Mouse (Mus musculus): ENCODE measurements at regions not wholly inside any gene's neighbourhood (a gene's known extent, or its start where the extent isn't known, plus 50 kb on each side); places are given as distances from the start of the nearest gene placed in this dataset.
A peak's percentile ranks its signal among the peaks of the same experiment; 100 is the strongest.
"Not testable (repeated sequence)": the region's sequence is repeated elsewhere in the genome, so short reads cannot be mapped to it uniquely, and the experiment has no call there.

DNA sequence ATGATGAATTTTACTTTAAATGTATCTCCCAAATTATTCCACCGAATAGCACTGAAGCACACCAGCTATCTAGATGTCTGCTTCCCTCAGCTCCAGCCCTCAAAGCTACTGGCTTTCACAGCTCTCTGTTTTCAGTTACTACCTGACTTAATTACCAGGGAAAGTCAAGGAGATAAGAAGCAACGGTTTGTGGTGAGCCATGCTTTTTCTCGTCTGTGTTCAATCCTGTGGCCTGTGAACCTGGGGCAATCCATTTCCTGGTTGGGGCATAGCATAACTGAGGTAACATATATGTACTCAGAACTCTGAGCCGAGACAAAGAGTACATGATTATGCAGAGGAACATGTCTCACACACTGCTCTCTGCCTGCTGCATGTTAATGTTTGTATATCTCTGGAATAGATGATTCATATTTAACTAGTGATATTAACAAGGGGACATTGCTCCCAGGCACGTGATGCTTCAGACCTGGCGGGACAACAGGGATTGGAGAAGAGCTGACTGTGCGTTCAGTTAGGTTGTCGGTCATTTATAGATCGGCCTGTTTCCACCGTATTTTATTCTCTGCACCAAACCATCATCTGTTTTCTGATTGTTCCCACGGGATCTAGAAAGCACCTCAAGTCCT, 453.3 kb downstream of the Dad1 start:
- no peak for DNase-seq (ENCODE audit: low read depth)

DNA sequence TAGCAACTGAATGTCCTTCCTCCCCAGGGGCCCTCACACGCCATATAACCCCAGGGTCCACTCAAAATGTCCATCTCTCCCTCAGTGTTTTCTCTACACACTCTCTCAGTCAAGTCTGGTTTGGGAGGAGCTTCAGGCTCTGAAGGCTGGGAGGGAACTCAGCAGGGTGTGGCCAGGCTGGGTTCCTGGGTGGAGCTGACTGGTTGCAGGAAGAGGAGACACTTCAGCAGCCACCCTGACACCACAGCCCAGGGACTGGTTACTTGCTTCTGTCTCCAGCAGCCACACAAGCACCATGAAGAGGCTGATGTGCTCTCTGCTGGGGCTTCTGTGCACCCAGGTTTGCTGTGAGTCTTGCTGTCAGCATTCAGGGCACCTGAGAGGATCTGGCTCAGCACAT, 458.7 kb downstream of the Dad1 start:
- peak; percentile 15 for DNase-seq (ENCODE audit: low read depth)

DNA sequence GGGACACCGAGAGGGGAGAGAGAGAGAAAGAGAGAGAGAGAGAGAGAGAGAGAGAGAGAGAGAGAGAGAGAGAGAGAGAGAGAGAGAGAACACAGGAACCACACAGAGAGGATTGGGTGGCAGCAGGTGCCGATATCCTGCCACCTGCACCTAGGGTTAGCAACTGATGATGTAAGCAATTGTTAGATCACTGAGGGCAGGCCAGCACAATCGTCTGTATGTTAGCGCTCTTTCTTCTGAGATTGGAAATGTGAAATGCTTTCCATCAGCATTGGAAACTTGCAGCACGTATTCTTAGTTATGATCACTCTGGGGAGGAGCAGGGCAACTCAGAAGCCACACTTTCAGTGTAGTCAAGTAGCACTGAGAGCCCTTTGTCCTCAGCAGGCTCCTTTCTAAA, 459.4 kb downstream of the Dad1 start:
- no peak for DNase-seq (ENCODE audit: low read depth)

DNA sequence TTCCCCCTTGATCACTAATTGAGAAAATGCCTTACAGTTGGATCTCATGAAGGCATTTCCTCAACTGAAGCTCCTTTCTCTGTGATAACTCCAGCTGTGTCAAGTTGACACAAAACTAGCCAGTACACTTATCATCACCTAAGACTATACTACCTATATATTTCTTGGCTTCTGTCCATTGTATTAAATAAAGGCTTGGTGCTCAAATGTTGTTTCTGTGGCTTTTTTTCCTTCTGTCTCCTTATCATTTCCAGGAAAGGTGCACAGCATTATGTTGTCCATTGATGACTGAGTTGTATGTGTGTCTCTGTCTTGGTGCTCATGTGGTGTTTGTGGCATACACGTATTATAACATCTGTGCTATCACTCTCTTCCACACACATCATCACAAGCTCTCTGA, 461.5 kb downstream of the Dad1 start:
- DNase-seq (ENCODE audit: low read depth): not testable (repeated sequence)

DNA sequence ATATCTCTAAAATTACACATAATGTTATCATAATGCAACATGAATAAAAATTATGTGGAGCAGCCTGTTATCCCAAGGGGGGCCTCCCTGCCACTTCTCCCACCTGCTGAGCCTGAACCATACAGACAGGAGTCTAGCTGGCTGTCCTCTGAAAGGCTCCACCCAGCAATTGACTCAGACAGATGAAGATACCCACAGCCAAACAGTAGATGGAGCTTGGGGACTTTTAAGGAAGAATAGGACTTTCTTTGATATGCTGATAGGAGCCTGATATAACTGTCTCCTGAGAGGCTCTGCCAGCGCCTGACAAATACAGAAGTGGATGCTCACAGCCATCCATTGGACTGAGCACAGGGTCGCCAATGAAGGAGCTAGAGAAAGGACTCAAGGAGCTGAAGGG, 468.4 kb downstream of the Dad1 start:
- not testable (repeated sequence) for DNase-seq (ENCODE audit: low read depth)

DNA sequence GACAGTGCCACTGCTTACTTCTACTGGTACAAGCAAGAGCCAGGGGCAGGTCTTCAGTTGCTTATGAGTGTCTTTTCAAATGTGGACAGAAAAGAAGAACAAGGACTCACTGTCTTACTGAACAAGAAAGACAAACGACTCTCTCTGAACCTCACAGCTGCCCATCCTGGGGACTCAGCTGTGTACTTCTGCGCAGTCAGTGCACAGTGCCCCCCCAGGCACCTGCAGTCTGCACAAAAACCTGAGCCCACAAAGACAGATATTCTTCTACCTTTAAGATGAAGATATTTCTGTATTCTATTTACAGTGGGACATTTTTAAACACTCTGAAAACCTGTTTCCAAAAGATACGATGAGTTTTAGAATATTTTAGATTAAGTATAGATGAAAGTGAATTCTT, 476.5 kb downstream of the Dad1 start:
- no peak for DNase-seq (ENCODE audit: low read depth)

DNA sequence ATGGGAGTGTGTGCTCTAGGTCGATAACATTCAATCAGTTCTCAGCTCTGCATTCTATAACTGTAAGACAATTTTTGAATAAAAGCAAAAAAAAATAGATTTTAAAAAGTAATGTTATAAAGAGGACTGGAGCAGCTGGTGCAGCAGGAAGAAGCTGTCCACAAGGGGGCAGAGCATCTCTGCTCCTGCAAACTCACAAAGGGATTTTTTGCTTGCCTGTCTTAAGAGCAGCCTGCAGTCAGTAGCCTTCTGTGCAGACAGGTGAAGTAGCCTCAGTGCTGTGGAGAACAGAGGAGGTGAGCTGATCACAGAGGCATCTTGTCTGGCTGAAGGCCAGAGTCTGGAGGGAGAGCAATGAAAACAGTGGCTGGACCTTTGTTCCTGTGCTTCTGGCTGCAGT, 477.2 kb downstream of the Dad1 start:
- DNase-seq (ENCODE audit: low read depth): peak; percentile 25

DNA sequence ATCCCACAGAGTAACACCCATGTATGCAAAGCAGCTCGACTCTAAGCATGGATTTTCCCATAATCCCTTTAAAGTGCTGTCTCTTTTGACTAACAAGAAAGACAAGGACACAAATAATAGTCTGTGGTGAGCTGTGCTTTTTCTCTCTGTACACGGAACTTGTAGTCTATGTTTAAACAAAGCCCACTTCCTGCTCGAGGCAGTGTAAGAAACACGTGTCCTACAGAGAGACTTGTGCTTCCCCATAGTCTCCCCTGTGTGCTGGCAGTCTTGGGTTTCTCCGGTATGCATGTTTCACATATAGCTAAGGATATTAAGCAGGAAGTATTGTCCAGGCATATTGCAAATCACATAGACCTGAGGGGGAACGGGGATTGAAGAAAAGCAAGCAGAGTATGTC, 487.4 kb downstream of the Dad1 start:
- DNase-seq (ENCODE audit: low read depth): not testable (repeated sequence)

DNA sequence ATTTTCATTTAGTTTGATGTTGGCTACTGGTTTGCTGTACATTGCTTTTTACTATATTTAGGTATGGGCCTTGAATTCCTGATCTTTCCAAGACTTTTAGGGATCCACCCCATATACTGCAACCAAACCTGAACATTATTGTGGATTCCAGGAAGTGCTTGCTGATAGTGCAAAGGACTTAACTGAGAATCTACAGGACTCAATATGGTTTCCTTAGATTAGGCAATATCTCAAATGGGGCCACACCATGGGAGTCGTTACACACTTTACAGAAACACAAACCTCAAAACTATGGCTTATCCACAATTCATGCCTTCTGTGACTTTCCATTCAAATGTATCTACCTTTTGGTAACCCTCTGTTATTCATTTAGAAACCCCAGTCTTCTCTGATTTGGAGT, 488.0 kb downstream of the Dad1 start:
- not testable (repeated sequence) for DNase-seq (ENCODE audit: low read depth)

DNA sequence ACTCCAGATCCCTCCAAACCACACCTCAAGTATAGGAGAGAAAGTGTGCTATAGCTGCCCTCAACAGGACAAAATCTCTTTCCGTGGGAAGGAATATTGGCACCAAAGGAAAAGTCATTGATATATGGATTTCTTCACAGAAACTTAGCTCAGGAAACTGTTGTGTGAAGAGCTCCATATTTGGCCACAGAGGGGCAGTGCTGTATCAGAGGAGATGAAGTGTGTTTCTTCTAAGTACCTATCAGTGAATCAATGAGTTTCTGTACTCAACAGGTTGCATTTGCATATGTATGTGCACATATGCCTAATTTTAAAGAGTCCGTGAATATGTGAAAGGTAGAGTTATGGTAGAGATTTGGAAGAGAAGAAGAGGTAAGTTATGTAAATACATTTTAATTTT, 493.3 kb downstream of the Dad1 start:
- DNase-seq (ENCODE audit: low read depth): not testable (repeated sequence)

DNA sequence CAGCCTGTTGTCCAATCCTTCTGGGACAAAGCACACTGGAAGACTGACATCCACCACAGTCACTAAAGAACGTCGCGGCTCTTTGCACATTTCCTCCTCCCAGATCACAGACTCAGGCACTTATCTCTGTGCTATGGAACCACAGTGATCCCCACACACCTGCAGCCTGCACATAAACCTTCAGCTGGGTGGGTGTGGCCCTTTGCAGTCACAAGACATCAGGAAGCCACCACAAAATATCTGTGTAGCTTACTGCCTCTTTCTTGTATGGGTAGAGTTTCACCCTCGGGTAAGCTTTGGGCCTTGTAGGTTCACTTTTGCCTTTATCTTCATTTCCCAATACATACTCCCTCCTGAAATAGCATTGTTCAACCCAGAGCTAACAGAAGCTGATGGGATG, 496.1 kb downstream of the Dad1 start:
- not testable (repeated sequence) for DNase-seq (ENCODE audit: low read depth)

DNA sequence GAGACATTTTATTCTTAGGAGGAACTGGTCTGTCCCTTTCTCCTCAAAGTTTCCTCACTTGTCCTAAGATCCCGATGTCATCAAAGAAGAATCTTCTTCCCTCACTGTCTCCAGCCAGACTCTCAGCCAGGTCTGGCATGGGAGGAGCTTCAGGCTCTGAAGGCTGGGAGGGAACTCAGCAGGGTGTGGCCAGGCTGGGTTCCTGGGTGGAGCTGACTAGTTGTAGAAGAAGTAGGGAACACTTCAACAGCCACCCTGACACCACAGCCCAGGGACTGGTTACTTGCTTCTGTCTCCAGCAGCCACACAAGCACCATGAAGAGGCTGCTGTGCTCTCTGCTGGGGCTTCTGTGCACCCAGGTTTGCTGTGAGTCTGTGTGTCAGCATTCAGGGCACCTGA, 496.8 kb downstream of the Dad1 start:
- not testable (repeated sequence) for DNase-seq (ENCODE audit: low read depth)

DNA sequence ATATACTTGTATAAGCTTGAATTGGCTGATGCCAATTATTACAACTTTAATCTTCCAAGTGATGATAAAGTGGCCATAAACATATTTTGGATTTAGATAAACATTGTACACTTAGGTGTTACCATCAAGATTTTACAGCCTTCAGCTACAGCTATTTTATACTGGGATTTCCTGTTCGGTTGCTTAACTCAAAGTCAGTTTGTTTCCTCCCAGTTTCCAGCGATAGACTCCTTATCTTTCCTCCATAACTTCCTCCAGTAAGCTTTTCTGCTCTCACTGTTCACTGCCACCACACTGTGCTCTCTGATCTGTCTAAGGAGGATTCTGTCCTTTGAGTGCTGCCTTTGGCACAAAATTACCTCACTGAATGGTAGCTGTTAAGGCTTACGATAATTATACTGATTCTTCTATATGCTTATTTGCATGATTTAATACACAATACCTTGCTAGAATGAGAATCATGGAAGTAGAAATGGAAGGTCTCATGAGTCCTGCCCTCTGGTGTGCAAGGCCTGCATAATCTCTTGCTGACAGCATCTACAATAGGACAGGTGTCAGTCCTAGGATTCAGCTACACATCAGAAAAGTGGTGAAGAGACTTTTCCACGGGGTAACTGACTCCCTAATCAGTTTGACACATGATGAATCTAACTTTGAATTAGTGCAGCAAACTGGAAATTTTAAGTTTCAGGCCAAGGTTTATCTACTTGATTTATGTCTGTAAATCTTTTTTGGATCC, 503.0 kb downstream of the Dad1 start:
- DNase-seq (ENCODE audit: low read depth): no peak

DNA sequence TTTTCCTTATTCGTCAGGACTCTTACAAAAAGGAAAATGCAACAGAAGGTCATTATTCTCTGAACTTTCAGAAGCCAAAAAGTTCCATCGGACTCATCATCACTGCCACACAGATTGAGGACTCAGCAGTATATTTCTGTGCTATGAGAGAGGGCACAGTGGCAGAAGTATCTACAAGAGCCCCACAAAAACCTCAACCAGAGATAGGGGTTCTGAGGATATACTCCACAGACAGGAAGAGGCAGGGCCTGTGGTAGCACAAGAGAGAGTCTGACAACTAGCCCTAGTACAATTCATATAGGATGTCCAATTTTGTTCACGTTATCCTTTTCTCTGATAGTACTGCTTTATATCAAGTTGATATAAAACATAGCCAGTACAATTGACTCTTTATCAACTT, 510.4 kb downstream of the Dad1 start:
- not testable (repeated sequence) for DNase-seq (ENCODE audit: low read depth)

DNA sequence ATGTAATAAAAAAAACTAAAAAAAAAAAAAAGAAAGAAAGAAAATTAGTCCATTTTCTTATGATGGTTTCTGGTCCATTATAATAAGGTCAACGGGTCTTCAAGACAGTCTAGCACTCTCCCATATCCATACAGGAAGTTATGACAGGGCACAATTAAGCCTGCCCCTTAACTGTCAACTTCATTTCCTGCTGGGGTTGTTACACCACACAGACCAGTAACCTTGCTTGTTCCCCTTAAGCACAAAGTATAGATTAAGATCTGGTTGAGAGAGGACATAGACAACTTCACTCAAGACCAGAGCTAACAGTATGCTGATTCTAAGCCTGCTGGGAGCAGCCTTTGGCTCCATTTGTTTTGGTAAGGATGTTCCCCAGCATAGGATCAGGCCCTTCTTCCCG, 511.0 kb downstream of the Dad1 start:
- peak; percentile 23 for DNase-seq (ENCODE audit: low read depth)

DNA sequence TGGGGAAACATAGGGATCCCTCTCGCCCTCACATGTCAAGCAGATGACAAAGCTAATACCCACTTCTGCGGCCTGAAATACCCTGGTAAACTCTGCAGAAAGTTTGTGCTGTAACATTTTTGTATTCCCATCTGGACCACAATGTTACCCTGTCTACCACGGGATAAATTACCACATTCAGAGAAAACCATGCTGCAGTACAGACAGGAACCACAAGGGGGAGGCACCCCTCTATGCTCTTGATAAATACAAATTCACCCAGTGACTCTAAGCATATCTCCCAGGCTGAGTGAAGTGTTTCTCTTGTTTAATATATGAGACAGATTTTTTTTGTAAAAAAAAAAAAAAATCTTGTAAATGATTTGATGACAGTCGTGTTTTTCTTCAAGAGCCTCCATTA, 512.7 kb downstream of the Dad1 start:
- DNase-seq (ENCODE audit: low read depth): peak; percentile 41

DNA sequence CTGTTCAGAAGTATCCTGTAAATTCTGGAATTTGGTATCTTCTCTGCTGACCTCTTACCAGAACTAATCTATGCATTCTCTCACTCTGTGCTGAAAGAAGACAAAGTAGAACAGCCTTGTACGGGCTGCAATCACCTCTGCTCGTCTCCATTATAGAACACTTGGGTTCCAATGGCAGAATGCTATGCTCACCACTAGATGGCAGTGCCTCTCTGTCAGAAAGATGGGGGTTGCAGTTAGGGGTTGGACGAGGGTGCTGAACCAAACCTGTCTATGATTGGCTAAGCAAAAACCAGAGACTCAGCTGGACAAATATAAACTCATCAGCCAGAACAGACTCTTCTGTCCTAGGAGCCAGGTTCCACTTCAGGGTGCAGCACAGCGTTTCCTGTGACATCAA, 515.9 kb downstream of the Dad1 start:
- DNase-seq (ENCODE audit: low read depth): peak; percentile 10

DNA sequence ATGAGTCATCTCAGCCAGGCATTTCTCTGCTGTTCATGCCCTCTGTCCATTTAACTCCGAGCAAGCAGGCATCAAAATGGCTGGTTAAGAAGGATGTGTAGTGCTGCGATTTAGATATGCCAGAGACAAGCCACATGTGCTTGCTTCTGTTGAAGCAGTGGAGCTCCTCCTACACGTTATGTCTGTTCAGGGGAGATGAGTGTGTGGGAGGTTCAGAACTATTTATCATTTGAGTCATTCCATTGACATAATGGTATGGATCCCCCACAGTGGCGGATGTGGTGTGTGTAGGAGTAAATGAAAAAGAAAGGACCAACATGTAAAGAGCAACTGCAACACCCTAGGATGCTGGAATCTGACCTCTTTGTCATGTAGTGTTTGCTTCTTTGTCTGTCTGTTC, 517.6 kb downstream of the Dad1 start:
- DNase-seq (ENCODE audit: low read depth): peak; percentile 8

DNA sequence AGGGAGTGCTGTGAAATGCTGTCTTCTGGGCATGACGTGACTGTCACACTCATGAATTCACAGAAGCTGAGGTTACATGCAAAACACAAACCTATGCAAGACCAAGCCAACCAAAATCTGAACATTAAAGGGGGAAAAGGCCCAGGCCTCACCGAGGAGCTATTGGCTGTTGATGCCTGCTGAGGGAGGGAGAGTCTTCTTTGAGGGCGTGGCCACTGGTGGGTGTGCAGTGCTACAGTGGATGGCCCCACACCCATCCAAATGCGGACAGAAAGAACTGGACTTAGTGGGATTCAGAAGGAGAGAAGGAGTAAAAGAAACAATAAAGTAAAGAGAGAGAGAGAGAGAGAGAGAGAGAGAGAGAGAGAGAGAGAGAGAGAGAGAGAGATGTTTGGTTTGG, 522.3 kb downstream of the Dad1 start:
- DNase-seq (ENCODE audit: low read depth): not testable (repeated sequence)

DNA sequence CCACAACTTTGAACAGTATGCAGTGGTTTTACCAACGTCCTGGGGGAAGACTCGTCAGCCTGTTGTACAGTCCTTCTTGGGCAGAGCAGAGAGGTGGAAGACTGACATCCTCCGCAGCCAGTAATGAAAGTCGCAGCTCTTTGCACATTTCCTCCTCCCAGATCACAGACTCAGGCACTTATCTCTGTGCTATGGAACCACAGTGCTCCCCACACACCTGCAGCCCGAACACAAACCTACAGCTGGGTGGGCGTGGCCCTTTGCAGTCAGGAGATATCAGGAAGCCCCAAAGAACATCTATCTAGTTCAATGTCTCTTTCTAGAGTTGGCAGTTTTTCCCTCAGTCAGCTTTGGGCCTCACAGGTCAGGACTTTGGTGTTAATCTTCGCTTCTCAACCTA, 524.0 kb downstream of the Dad1 start:
- DNase-seq (ENCODE audit: low read depth): not testable (repeated sequence)

DNA sequence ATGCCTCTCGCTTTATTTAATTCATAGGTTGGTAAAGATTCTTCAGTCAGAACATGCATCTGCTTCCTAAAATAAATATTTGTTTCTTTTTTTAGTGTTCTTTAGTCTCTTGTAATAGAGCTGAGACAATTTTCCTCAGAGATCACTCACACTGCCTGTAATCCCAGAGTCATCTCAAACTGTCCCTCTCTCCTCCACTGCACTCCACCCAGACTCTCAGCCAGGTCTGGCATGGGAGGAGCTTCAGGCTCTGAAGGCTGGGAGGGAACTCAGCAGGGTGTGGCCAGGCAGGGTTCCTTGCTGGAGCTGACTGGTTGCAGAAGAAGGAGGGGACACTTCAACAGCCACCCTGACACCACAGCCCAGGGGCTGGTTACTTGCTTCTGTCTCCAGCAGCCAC, 524.8 kb downstream of the Dad1 start:
- not testable (repeated sequence) for DNase-seq (ENCODE audit: low read depth)

DNA sequence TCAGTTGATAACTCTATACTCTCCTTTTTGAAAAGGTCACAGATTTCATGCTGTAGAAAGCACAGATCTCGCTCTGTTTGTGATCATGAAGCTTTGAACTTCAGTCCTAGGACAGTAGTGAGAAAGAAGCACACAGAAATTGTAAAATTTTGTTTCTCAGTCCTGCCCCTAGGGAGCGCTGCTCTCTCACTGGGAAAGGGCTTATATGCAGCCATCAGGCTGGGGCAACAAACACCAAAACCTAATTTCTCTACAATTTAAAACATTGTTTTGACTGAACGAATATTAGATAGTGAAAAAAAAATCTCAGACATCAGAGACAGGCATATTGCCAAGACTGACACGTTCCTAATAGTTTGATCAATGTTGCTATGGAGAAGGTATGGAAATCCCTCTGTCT, 527.0 kb downstream of the Dad1 start:
- DNase-seq (ENCODE audit: low read depth): not testable (repeated sequence)

DNA sequence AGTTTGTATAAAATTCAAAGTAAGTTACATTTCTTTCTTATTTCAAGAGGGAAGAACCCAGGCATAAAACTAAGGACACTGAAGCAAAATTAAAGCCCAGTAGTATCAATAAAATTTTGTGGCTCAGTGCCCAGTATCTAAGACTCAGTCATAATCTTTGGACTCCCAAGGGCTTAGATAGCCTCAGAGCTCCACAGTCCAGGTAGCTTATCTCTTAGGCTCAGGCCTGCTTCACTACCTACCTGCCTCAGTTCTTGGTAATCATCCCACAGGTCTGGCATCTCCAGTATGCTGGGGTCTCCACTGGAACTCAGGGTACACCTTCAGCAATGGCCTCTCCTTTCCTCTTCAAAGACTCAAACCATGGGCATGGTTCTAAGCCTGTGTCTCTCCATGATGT, 530.3 kb downstream of the Dad1 start:
- DNase-seq (ENCODE audit: low read depth): not testable (repeated sequence)

DNA sequence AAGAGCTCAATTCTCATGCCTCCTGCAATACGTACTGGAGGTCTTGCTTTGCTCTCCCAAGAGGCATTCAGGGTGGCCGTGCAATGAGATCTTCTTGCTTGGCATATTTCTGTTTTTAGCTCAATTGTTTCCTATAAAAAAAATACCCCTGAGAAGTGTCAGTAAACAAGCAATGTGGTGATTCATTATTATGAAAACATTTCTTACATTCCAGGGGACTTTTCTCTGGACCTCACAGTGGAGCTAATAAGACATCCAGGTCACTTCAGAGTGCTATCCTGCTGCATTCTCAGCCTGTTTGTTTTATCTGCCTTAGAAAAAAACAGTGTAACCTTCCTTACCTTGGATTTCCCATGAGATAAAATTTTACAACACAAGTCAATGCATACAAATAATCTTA, 532.0 kb downstream of the Dad1 start:
- not testable (repeated sequence) for DNase-seq (ENCODE audit: low read depth)
